Mouse (Mus musculus): ENCODE measurements around the gene Asic2. TPM values are rescaled to one million over a fixed set of nuclear protein-coding genes. Genes with fewer than 3 reads are reported as not detected.

Gene Asic2
- polyA plus RNA-seq, 2 experiments: 0.01 to 0.04 TPM

DNA sequence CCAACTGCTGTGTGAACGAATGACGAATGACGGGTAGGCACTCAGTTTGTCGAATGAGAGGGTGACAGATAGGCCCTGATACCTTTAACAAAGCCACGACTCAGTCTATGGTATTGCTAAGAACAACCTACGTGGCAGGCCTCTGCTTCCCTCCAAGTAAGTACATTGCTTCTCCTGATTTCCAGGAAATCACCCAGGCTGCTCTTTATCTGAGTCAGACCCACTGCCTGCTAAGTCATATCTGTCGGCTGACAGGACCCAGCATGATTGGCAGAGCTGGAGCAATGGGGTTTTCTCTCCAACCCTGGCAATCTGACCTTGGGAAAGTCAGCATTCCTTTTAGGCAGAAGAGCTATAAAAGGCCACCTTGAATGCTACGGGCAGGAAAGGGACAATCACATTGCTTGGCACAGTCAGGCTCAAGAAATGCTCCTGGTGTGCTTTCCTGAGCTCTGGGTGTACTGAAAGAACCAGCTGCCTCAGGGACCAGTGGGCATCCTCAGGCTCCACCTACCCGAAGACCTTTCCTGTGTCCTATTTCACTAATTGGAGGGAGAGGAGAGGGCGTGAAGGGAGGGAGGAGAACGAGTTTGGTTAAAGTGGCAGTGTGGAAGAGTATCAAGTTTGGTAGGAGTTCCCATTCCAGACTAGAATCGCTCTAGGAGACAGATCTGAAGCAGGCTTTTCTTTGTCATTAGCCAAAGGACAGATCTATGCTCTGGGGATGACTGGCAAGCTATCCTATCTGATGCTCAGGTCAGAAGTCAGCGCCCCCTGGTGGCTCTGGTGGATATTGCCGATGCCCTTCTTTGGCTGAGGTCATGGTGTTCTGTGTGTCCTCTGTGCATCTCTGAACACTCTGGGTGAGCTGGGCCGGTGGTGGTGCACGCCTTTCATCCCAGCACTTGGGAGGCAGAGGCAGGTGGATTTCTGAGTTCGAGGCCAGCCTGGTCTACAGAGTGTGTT, 1095.5 kb downstream of the Asic2 start:
- Histone ChIP-seq H3K4me2 (ENCODE audit: low read depth) (peak overlapping the region; percentile 65), H3K27me3 (ENCODE audit: control insufficient read depth, insufficient read depth, low read length) (no peaks in the 10 kb centered on the region; the same call in 1 of the 2 replicates), H3K4me3 (ENCODE audit: insufficient read depth in 1 of 2, low read depth in 2 of 2, low read length in 2 of 2) (peak overlapping the region; percentile 12 to 15; a peak in 3 of 4 replicates), H3K4me1 (replicated peaks; ENCODE audit: control insufficient read depth in 2 of 2, insufficient read depth in 2 of 2, low read length in 1 of 2) (peaks cover 31 to 36% of the 10 kb centered on the region in 2 experiments), H3K27ac (peak overlapping the region; percentile 95), H3K36me3 (replicated peaks; ENCODE audit: control insufficient read depth, insufficient read depth, low read depth) (no peaks in the 10 kb centered on the region), H3K9me3 (ENCODE audit: control insufficient read depth, low read length) (no peaks in the 10 kb centered on the region), H3K9ac (replicated peaks) (peak overlapping the region; percentile 45)
- ATAC-seq (ENCODE audit: insufficient read depth) (peak; percentile 96), DNase-seq (ENCODE audit: low read depth in 3 of 3, low spot score in 3 of 3) (peak; percentile 80 to 87 (median 80))
- 23% methylated on average over 17 of the region's 17 CpGs for WGBS (ENCODE audit: insufficient replicate concordance)
- TF ChIP-seq CTCF (IDR thresholded peaks at IDR 0.05; ENCODE audit: low read depth) (peak; percentile 96), EP300 (IDR thresholded peaks at IDR 0.05; ENCODE audit: low read depth) (peak; percentile 96)

DNA sequence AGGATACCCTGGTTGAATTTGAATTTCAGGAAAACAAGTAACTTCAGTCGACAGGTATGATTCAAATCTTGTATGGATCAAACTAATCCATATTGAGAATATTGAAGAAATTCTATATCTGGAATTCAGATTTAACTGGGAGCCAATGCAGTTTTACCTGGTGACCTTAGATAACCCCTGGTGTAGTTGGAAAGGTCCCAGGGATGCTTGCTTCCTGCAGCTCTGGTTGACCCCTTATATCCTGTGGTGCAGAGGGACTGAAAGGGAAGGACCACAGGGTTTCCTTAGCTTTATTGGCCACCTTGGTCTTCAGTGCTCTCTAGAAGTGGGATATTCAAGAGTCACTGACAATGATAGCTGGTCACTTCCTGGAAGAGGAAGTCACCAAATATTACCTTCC, 1100.2 kb downstream of the Asic2 start:
- Histone ChIP-seq H3K4me3 (ENCODE audit: insufficient read depth in 1 of 2, low read depth in 2 of 2, low read length in 2 of 2) (no peak overlapping the region), H3K4me2 (ENCODE audit: low read depth) (no peak overlapping the region), H3K27me3 (ENCODE audit: control insufficient read depth, insufficient read depth, low read length) (no peaks in the 10 kb centered on the region), H3K9me3 (ENCODE audit: control insufficient read depth, low read length) (no peaks in the 10 kb centered on the region), H3K36me3 (replicated peaks; ENCODE audit: control insufficient read depth, insufficient read depth, low read depth) (no peaks in the 10 kb centered on the region), H3K4me1 (replicated peaks; ENCODE audit: control insufficient read depth in 2 of 2, insufficient read depth in 2 of 2, low read length in 1 of 2) (peaks cover 28 to 31% of the 10 kb centered on the region in 2 experiments), H3K9ac (replicated peaks) (no peak overlapping the region), H3K27ac (no peak overlapping the region)
- DNase-seq (ENCODE audit: low read depth in 3 of 3, low spot score in 3 of 3) (no peak), ATAC-seq (ENCODE audit: insufficient read depth) (no peak)
- 55% methylated on average over 1 of the region's 1 CpGs for WGBS (ENCODE audit: insufficient replicate concordance)
- TF ChIP-seq EP300 (IDR thresholded peaks at IDR 0.05; ENCODE audit: low read depth): no peak
- no peak for TF ChIP-seq CTCF (IDR thresholded peaks at IDR 0.05; ENCODE audit: low read depth)

DNA sequence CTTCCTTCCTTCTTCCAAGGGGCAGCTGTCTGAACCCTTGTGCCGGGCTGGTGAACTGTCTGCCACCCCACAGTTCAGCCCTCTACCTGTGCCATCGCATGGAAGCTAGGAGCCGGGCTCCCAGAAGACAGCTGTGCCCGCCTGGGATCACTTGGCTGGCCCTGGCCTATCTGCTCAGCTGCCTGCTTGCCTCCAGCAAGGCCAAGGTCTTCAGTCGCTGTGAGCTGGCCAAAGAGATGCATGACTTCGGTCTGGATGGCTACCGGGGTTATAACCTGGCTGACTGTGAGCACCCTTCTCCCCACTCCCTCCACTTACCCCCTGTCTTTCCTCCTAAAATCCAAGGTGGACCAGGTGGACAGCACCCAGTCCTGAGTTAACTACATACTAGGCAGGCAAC, 1105.3 kb downstream of the Asic2 start:
- TF ChIP-seq EP300 (IDR thresholded peaks at IDR 0.05; ENCODE audit: low read depth) (no peak), CTCF (IDR thresholded peaks at IDR 0.05; ENCODE audit: low read depth) (no peak)
- DNase-seq (ENCODE audit: low read depth in 3 of 3, low spot score in 3 of 3) (no peak), ATAC-seq (ENCODE audit: insufficient read depth) (no peak)
- no peak overlapping the region for H3K4me2 ChIP-seq (ENCODE audit: low read depth)
- H3K4me1 ChIP-seq (replicated peaks; ENCODE audit: control insufficient read depth in 2 of 2, insufficient read depth in 2 of 2, low read length in 1 of 2): 0 out of 4 replicates have a peak, but pooled peaks cover 0 to 2% of the 10 kb centered on the region in 2 experiments
- no peak overlapping the region for H3K27ac ChIP-seq
- no peaks in the 10 kb centered on the region for H3K9me3 ChIP-seq (ENCODE audit: control insufficient read depth, low read length)
- H3K36me3 ChIP-seq (replicated peaks; ENCODE audit: control insufficient read depth, insufficient read depth, low read depth): no peaks in the 10 kb centered on the region
- WGBS (ENCODE audit: insufficient replicate concordance): 77% methylated on average over 7 of the region's 7 CpGs
- no peak overlapping the region for H3K4me3 ChIP-seq (ENCODE audit: insufficient read depth in 1 of 2, low read depth in 2 of 2, low read length in 2 of 2)
- no peak overlapping the region for H3K9ac ChIP-seq (replicated peaks)
- no peaks in the 10 kb centered on the region for H3K27me3 ChIP-seq (ENCODE audit: control insufficient read depth, insufficient read depth, low read length)

DNA sequence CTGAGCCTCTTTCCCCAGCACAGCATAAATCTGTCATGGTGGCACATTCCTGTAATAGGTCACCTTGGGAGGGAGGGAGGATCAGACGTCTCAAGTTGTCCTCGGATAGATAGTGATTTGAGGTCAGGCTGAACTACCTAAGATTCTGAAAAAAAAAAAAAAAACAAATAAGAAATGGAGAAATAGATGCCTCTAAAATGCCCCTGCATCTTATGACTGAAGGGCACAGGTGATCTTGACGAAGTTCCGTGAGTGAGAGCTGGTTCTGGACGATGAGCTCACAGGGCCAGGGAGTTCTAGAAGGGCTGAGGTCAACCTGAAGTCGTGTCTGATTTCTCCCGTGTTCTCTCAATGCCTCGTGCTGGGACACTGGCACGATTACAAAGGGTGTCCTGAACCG, 1110.2 kb downstream of the Asic2 start, which contains the start of gene Spaca3:
Gene Spaca3 (plus strand): TSS at position 301 of the 400 bp plus-strand sequence.
- H3K27me3 ChIP-seq (ENCODE audit: control insufficient read depth, insufficient read depth, low read length): no peaks in the 10 kb centered on the region
- WGBS (ENCODE audit: insufficient replicate concordance): 64% methylated on average over 10 of the region's 10 CpGs
- ATAC-seq (ENCODE audit: insufficient read depth): no peak
- no peak within 1 kb of the TSS for H3K4me3 ChIP-seq (ENCODE audit: insufficient read depth in 1 of 2, low read depth in 2 of 2, low read length in 2 of 2)
- peaks cover 14 to 23% of the 10 kb centered on the region in 2 experiments for H3K4me1 ChIP-seq (replicated peaks; ENCODE audit: control insufficient read depth in 2 of 2, insufficient read depth in 2 of 2, low read length in 1 of 2)
- H3K36me3 ChIP-seq (replicated peaks; ENCODE audit: control insufficient read depth, insufficient read depth, low read depth): no peaks in the 10 kb centered on the region
- no peaks in the 10 kb centered on the region for H3K9me3 ChIP-seq (ENCODE audit: control insufficient read depth, low read length)
- DNase-seq (ENCODE audit: low read depth in 3 of 3, low spot score in 3 of 3): no peak
- no peak within 1 kb of the TSS for H3K4me2 ChIP-seq (ENCODE audit: low read depth)
- H3K27ac ChIP-seq: no peak within 1 kb of the TSS
- no peak within 1 kb of the TSS for H3K9ac ChIP-seq (replicated peaks)
- no peak for TF ChIP-seq EP300 (IDR thresholded peaks at IDR 0.05; ENCODE audit: low read depth)
- TF ChIP-seq CTCF (IDR thresholded peaks at IDR 0.05; ENCODE audit: low read depth): no peak

DNA sequence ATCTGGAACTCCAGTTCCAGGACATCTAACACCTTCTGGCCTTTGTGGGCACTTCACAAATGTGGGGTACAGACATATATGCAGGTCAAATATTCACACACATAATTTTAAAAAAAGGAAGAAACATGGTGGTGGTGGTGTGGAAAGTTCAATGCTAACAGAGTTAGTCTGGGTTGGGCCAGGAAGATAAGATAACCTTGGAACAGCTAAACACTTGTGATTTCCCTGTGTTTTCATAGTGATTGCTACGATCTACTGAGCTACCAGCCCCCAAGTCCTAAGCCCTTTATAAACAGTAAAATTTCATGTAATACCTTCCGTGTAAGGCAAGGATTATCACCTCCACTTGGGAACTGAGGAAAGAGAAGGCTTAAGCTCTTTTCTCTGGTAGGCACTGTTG, 1111.4 kb downstream of the Asic2 start:
- Histone ChIP-seq H3K4me1 (replicated peaks; ENCODE audit: control insufficient read depth in 2 of 2, insufficient read depth in 2 of 2, low read length in 1 of 2) (peaks cover 14 to 23% of the 10 kb centered on the region in 2 experiments), H3K9me3 (ENCODE audit: control insufficient read depth, low read length) (no peaks in the 10 kb centered on the region), H3K27ac (no peak overlapping the region), H3K4me3 (ENCODE audit: insufficient read depth in 1 of 2, low read depth in 2 of 2, low read length in 2 of 2) (no peak overlapping the region), H3K27me3 (ENCODE audit: control insufficient read depth, insufficient read depth, low read length) (no peaks in the 10 kb centered on the region), H3K4me2 (ENCODE audit: low read depth) (no peak overlapping the region), H3K9ac (replicated peaks) (no peak overlapping the region), H3K36me3 (replicated peaks; ENCODE audit: control insufficient read depth, insufficient read depth, low read depth) (no peaks in the 10 kb centered on the region)
- DNase-seq (ENCODE audit: low read depth in 3 of 3, low spot score in 3 of 3) (no peak), ATAC-seq (ENCODE audit: insufficient read depth) (no peak)
- WGBS (ENCODE audit: insufficient replicate concordance): 37% methylated on average over 2 of the region's 2 CpGs
- no peak for TF ChIP-seq EP300 (IDR thresholded peaks at IDR 0.05; ENCODE audit: low read depth)
- TF ChIP-seq CTCF (IDR thresholded peaks at IDR 0.05; ENCODE audit: low read depth): no peak
